8 mouse cellular contexts compared by ENCODE assay signal in the genomic region with DNA sequence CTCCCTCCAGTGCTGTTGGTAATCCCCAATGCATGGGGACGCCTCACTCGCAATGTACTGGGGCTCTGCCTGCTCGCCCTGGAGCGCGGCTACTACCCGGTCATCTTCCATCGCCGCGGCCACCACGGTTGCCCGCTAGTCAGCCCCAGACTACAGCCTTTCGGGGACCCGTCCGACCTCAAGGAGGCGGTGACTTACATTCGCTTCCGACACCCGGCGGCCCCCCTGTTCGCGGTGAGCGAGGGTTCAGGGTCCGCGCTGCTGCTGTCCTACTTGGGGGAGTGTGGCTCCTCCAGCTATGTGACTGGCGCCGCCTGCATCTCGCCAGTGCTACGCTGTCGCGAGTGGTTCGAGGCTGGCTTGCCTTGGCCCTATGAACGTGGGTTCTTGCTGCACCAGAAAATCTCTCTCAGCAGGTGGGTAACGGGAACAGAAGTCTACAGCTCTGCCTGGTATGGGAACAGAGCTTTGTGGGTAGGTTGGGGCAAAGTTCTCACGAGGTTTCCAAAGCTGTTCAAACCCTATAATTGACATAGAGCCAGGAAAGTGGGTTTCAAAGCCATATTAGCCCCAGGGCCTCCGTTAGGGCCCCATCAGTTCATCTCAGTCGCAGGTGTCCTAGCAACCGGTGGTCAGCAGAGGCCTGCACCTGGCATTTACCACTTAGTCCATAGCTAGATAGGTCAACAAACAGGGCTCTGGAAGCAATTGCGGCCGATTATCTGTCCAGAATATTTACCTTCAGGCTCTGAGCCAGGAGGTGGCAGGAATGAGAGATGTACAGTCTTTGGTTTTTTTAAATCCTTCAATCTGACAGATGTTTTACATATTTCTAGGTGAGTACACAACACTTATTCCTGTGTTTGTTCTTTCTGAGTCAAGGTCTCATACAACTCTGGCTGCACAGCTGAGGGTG. TPM values are rescaled to one million over a fixed set of nuclear protein-coding genes. Genes with fewer than 3 reads are reported as not detected.
A peak's percentile ranks its signal among the peaks of the same experiment; 100 is the strongest.
DNase-seq lines count a peak whose midpoint lies in the region; ATAC-seq and TF ChIP-seq lines count a peak whose summit lies in the region.

Gene Trp53i13, minus strand, starts transcription at position 344 of the 916 bp plus-strand sequence.

- no peak; the same call in 1 of the 2 replicates for ATAC-seq in lung, embryonic 15.5 days (ENCODE audit: borderline replicate concordance, extremely low read depth, low FRiP score, low TSS enrichment)
- ATAC-seq in heart, embryonic 15.5 days (replicated peaks; ENCODE audit: insufficient number of reproducible peaks, insufficient read depth, low FRiP score, low read depth), result no peak
- ATAC-seq in limb, embryonic 15.5 days (ENCODE audit: insufficient number of reproducible peaks, low FRiP score, low TSS enrichment, low read depth), result no peak
- ATAC-seq in stomach, embryonic 14.5 days (ENCODE audit: insufficient number of reproducible peaks, insufficient read depth, low FRiP score, low read depth), result no peak

- 7% methylated on average over 39 of the region's 39 CpGs for WGBS in lung, embryonic 15.5 days
- 11% methylated on average over 39 of the region's 39 CpGs for WGBS in heart, embryonic 15.5 days
- 8% methylated on average over 39 of the region's 39 CpGs for WGBS in limb, embryonic 15.5 days
- WGBS in stomach, embryonic 14.5 days, result 6% methylated on average over 39 of the region's 39 CpGs

- 0 out of 2 replicates have a peak within 1 kb of the TSS, but pooled peaks have one; percentile 34 for H3K27ac ChIP-seq in lung, embryonic 15.5 days
- peak within 1 kb of the TSS; percentile 42 for H3K27ac ChIP-seq in bone marrow macrophage, adult 2 months (ENCODE audit: insufficient read depth, low read depth, low read length)
- H3K27ac ChIP-seq in heart, embryonic 15.5 days, result peak within 1 kb of the TSS; percentile 71
- no peak within 1 kb of the TSS for H3K27ac ChIP-seq in limb, embryonic 15.5 days
- no peak within 1 kb of the TSS for H3K27ac ChIP-seq in stomach, embryonic 14.5 days (ENCODE audit: low read length)

- H3K27me3 ChIP-seq in lung, embryonic 15.5 days, result peaks cover 23% of the 10 kb centered on the region
- H3K27me3 ChIP-seq in heart, embryonic 15.5 days, result peaks cover 6% of the 10 kb centered on the region; the same call in 1 of the 2 replicates
- peaks cover 30% of the 10 kb centered on the region for H3K27me3 ChIP-seq in limb, embryonic 15.5 days
- H3K27me3 ChIP-seq in stomach, embryonic 14.5 days (ENCODE audit: control insufficient read depth, insufficient read depth, low read length), result peaks cover 5% of the 10 kb centered on the region; the same call in 1 of the 2 replicates

- peak within 1 kb of the TSS; percentile 46 for H3K9ac ChIP-seq in lung, embryonic 15.5 days
- H3K9ac ChIP-seq in heart, embryonic 15.5 days, result peak within 1 kb of the TSS; percentile 51
- peak within 1 kb of the TSS; percentile 41 for H3K9ac ChIP-seq in limb, embryonic 15.5 days
- H3K9ac ChIP-seq in stomach, embryonic 14.5 days (replicated peaks; ENCODE audit: low read depth, low read length), result no peak within 1 kb of the TSS; the same call in 1 of the 2 replicates

- peak within 1 kb of the TSS; percentile 78 for H3K4me3 ChIP-seq in lung, embryonic 15.5 days
- peak within 1 kb of the TSS; percentile 74 for H3K4me3 ChIP-seq in bone marrow macrophage, adult 2 months (ENCODE audit: insufficient read depth, low read length)
- peak within 1 kb of the TSS; percentile 90 for H3K4me3 ChIP-seq in heart, embryonic 15.5 days
- H3K4me3 ChIP-seq in limb, embryonic 15.5 days, result peak within 1 kb of the TSS; percentile 72
- H3K4me3 ChIP-seq in stomach, embryonic 14.5 days (ENCODE audit: low read depth, low read length), result peak within 1 kb of the TSS; percentile 47

- no peak for TF ChIP-seq POLR2A in bone marrow macrophage, adult 2 months (IDR thresholded peaks at IDR 0.05; ENCODE audit: borderline replicate concordance, low read depth, low read length)

- no peaks in the 10 kb centered on the region for H3K36me3 ChIP-seq in lung, embryonic 15.5 days
- no peaks in the 10 kb centered on the region for H3K36me3 ChIP-seq in heart, embryonic 15.5 days
- no peaks in the 10 kb centered on the region for H3K36me3 ChIP-seq in limb, embryonic 15.5 days
- no peaks in the 10 kb centered on the region for H3K36me3 ChIP-seq in stomach, embryonic 14.5 days (ENCODE audit: control insufficient read depth, insufficient read depth, low read length)

- H3K9me3 ChIP-seq in lung, embryonic 15.5 days, result no peaks in the 10 kb centered on the region
- no peaks in the 10 kb centered on the region for H3K9me3 ChIP-seq in heart, embryonic 15.5 days (replicated peaks)
- H3K9me3 ChIP-seq in limb, embryonic 15.5 days, result no peaks in the 10 kb centered on the region
- H3K9me3 ChIP-seq in stomach, embryonic 14.5 days (ENCODE audit: control insufficient read depth, low read depth, low read length), result no peaks in the 10 kb centered on the region

- H3K4me2 ChIP-seq in lung, embryonic 15.5 days, result peak within 1 kb of the TSS; percentile 93
- peak within 1 kb of the TSS; percentile 96 for H3K4me2 ChIP-seq in heart, embryonic 15.5 days
- peak within 1 kb of the TSS; percentile 97 for H3K4me2 ChIP-seq in limb, embryonic 15.5 days
- H3K4me2 ChIP-seq in stomach, embryonic 14.5 days (replicated peaks; ENCODE audit: low read depth, low read length), result peak within 1 kb of the TSS; percentile 98

- no peak for DNase-seq in lung, postnatal 14 days
- DNase-seq in retina, embryonic 14.5 days (ENCODE audit: low spot score), result no peak
- DNase-seq in Muller cell, postnatal 12 days (ENCODE audit: inconsistent ontology term), result no peak

- peaks cover 51% of the 10 kb centered on the region for H3K4me1 ChIP-seq in lung, embryonic 15.5 days
- H3K4me1 ChIP-seq in bone marrow macrophage, adult 2 months (ENCODE audit: control insufficient read depth, insufficient read depth, low read length), result peaks cover 40% of the 10 kb centered on the region
- peaks cover 39% of the 10 kb centered on the region for H3K4me1 ChIP-seq in heart, embryonic 15.5 days (replicated peaks)
- H3K4me1 ChIP-seq in limb, embryonic 15.5 days, result peaks cover 40% of the 10 kb centered on the region
- H3K4me1 ChIP-seq in stomach, embryonic 14.5 days (ENCODE audit: control insufficient read depth, insufficient read depth, low read length), result peaks cover 23% of the 10 kb centered on the region

- no peak for TF ChIP-seq CTCF in bone marrow macrophage, adult 2 months (IDR thresholded peaks at IDR 0.05; ENCODE audit: low read depth, low read length)

RNA-seq across cellular contexts. Expression of gene Trp53i13, which starts in this region (rescaled TPM):
- polyA plus RNA-seq in lung, embryonic 15.5 days (2015; fragmentation: Nextera tagmentation; extraction: Ambion mirVana), result 42.7 and 43.1 TPM in 2 replicates
- polyA plus RNA-seq in bone marrow macrophage, adult 2 months (2012; ENCODE audit: insufficient read depth, insufficient read length, missing spikeins), result 13.1 and 15.7 TPM in 2 replicates
- 26.3 and 32.2 TPM in 2 replicates for polyA plus RNA-seq in heart, embryonic 15.5 days (2015; fragmentation: Nextera tagmentation; extraction: Ambion mirVana)
- 62.5 and 69.8 TPM in 2 replicates for polyA plus RNA-seq in limb, embryonic 15.5 days (2015; fragmentation: Nextera tagmentation; extraction: Ambion mirVana)
- polyA plus RNA-seq in stomach, embryonic 14.5 days (2014; fragmentation: Nextera tagmentation; extraction: Ambion mirVana), result 32.8 and 38.7 TPM in 2 replicates

Comparison
In these comparisons a context has a peak if more than half of its experiments do, and no peak if none do; other contexts are left out.
1. H3K27ac ChIP-seq: peak in lung, embryonic 15.5 days (single experiment), bone marrow macrophage, adult 2 months (single experiment) and heart, embryonic 15.5 days (single experiment); none in limb, embryonic 15.5 days (single experiment) and stomach, embryonic 14.5 days (single experiment).
2. Peak in every context shown above with its lines, with median percentiles within 50 percentile points of each other: H3K4me2 ChIP-seq and H3K4me3 ChIP-seq.